Mouse (Mus musculus) 416B (cell line): ENCODE measurements at regions not wholly inside any gene's neighbourhood (a gene's known extent, or its start where the extent isn't known, plus 50 kb on each side); places are given as distances from the start of the nearest gene placed in this dataset.

Experiments
- DNase-seq: peaks from one replicate; pipeline ENCODE4 v3.0.0; 2011; ENCODE audit warnings: low read depth

GRCm38 (mm10) chr12:49732351-49732750, 347.4 kb downstream of the Gm43517 start:
- DNase-seq, result no peak

DNA sequence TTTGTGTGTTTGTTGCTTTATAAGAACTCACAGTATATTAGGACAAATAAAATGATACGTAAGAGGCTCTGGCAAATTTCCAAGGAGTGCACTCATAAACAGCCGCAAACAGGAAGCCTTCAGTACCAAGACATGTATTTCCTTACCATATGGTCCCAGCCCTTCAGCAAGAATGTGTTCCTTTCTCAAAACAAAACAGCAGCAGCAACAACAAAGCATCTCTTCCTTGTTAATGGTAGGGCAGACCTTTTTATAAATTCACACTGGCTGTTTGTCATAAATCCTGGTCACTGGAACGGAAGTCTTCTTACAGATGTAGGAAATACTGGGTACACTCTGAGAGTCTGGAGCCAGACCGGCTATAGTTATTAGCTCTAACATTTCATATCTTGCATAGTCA, 352.1 kb downstream of the Gm43517 start:
- no peak for DNase-seq

GRCm38 (mm10) chr12:49739960-49740740, 355.2 kb downstream of the Gm43517 start:
- no peak for DNase-seq

DNA sequence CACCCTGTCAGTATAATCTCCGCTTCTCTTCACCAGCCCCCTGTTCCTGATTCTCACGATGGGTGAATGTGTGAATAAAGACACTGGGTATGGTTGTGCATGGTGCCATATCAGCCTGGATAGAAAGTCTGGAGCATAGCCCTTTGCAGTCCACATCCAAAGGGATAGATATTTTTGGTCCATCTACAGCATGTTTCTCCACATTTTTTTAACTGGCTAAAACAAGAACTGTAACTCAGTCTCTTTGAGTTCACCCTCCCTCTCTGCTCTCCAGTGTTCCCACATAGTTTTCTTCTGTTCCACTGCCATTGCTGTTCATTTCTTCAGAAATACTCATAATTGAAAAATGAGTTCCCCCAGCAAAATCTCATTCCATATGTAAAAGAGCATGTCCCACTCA, 358.4 kb downstream of the Gm43517 start:
- no peak for DNase-seq

DNA sequence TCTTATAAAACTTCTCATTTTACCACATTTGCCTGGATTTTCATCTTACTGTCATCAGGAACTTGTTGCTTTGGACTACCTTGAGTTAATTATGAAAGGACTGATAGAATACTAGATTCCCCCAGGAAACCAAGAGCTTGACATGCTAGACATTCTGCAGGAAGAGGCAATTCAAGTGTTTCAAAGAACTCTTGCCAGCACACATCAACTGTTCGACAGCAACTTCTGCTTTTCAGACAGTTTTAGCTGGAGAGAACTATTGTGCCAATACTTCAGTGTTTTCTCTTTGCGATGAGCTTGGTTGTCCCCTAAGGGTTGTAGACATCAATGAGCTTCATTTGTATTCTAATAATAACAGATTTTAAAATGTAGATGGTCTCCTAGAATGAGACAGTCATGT, 362.1 kb downstream of the Gm43517 start:
- no peak for DNase-seq

- no peak for DNase-seq
These were observed 373.4 kb downstream of the Gm43517 start for GRCm38 (mm10) chr12:49758391-49758790.

GRCm38 (mm10) chr12:49764541-49764940, 379.6 kb downstream of the Gm43517 start:
- DNase-seq, result no peak

GRCm38 (mm10) chr12:49808341-49808740, 423.4 kb downstream of the Gm43517 start:
- DNase-seq, result no peak

GRCm38 (mm10) chr12:49814653-49815052, 429.7 kb downstream of the Gm43517 start:
- no peak for DNase-seq

DNA sequence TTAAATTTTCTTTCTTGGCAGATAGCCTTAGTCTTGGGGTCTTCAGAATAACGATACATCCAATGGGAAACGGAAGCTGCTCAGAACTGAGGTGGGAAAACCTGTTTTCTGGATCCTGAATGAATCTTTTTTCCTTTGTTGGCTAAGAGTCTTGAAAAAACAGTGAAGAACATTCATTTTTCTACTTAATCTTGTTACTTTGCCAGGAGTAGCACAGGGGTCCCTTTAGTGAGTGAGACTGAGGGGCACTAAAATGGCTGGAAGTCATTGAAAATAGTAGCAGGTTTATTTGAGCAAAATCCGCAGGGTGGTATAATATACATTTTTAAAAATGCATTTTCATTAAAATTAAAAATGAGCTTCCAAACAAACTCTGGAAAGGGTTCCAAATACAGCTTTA, 442.8 kb downstream of the Gm43517 start:
- DNase-seq, result no peak

GRCm38 (mm10) chr12:49828553-49828952, 443.6 kb downstream of the Gm43517 start:
- DNase-seq, result no peak

DNA sequence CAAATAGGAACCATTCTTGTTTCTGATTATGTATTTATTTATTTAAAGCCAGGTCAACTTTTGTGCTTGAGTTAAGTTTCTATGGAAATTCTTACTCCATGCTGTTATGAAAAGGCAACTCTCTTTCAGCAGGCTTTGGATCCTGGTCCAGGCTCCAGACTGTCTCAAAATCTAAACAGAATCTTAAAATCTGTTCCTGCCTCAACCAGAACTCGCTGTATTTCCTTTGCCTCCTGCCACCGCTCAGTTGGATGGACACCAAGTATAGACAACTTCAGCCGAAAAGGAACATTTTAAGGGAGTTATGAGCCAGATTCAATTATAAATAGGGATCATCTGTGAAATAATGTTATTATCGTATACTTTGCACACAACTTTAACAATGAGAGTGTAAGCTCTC, 445.7 kb downstream of the Gm43517 start:
- no peak for DNase-seq

DNA sequence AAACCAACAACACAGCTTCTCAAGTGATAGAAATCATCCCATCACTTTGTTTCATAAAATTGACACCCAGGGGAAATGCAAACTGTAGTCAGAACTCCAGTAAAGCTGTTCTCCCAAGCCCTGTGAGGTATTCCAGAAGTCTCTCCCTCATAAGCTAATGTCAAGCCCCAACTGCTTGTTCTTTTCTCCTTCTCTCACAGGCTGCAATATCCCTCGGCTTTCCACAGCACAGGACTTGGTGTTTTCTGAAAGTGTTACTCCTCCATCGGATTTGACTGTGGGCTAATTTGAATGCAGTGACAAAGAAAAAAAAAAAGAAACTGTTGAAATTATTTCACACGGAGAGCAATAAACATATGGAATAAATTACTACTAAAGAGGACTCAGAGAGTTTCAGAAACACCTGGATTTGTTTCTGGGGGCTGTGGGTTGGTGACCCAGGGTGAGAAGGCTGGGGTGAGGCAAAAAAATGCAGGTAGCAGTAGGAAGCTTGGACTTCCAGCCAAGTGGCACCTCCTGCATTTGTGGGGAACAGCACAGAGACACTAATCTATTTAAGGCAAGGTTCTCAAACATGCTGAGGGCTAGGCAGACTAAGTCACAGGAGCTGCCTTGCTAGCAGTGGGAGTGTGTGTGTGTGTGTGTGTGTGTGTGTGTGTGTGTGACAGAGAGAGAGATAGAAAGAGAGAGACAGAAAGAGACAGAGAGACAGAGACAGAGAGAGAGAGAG, 447.3 kb downstream of the Gm43517 start:
- no peak for DNase-seq

- no peak for DNase-seq
These were observed 451.5 kb downstream of the Gm43517 start for GRCm38 (mm10) chr12:49836282-49837070.

DNA sequence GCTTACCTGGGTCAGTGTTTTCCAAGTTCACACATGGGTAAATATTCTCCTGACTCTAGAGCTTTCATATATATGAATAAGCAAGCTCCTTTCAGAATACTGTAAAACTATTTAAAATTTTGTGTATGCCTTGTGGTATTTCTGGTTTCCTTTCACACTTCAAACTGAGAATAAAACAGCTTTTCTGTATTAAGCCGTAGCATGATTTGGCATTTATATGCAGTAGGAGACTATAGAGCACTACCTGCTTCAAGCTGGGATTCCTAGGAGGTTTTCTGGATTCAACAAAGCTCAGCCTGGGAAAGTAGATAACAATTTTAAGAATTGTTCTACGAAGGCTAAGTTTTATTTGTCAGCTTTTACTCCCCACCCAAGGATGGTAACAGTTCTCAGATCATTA, 500.5 kb downstream of the Gm43517 start:
- no peak for DNase-seq

GRCm38 (mm10) chr12:49887246-49887645, 502.3 kb downstream of the Gm43517 start:
- no peak for DNase-seq

DNA sequence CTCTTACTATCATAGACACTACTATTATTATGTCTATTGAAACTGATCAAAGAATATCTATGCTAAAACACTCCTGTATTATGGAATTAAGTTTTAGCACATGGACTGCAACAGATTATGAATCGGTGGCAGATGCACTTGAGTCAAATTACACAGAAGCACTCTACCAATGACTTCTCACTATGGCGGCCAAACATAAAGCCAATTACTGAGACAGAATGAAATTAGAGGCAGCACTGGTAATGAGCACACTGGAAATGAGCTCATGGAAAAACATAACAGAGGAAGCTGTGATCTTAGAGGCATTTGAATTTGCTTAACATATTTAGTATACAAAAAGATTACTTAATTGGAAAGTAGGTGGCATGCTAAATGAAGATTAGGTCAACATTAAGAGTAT, 512.8 kb downstream of the Gm43517 start:
- DNase-seq, result no peak

- no peak for DNase-seq
These were observed 530.7 kb downstream of the Gm43517 start for GRCm38 (mm10) chr12:49915691-49916090.

DNA sequence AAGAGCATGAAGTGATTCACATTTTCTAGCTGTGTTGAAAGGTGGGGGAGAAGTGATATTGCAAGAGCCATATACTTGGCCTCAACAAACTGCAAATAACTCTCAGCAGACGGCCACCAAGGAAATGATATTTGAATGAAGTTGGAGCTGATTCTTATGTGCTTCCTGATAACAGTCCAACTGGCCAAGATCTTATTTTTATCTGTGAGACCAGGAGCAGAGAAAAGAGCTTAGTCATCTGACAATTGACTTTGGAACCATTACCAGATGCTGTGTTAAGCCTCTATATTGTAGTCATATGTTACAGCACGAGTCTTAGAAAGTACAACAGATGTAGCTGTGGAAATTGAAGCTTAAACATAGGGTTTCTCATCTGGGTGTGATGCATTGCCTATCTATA, 536.6 kb downstream of the Gm43517 start:
- DNase-seq, result peak; percentile 1

DNA sequence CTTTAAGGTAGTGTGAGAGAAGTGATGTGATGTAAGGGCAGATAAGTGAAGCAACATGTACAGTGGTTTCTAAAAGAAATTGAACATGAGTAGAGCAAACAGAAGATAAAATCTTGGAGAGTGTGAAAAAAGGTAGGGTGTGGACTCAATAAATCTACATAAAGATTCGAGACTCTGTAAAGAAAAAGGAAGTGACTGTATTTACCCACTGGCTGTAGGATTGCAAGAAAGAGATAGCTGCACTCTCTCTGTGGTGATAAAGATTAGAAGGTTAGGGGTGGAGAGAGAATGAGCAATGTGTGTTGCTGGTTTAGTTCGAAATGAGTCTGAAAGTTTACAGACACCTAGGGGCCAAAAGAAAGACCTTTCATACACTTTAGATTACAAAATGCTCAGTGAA, 555.8 kb downstream of the Gm43517 start:
- DNase-seq, result no peak

- DNase-seq, result no peak
These were observed 560.1 kb downstream of the Gm43517 start for GRCm38 (mm10) chr12:49944911-49945627.

- DNase-seq, result no peak
These were observed 560.8 kb downstream of the Gm43517 start for GRCm38 (mm10) chr12:49945628-49946220.
